Mouse (Mus musculus): ENCODE data around the gene Hid1.

DNA sequence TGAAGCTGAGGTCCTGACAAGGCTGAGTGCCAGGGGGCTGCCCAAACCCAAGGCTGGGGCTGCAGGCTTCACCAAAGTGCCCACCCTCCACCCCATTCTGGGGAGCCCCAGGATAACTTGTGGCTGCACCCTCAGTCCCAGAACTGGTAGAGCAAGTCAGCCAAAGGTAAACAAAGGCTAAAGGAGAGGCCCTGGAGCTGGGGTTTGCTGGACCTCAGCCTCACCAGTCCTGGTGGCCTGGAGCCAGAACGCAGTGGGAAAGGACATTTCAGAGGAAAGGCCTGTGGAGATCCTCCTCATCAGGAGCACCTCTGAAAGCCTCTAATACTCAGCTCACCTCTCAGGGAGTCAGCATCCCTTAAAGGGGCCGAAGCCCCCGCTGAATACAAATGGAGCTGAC, 3.4 kb downstream of the Hid1 start:
- TF ChIP-seq EP300 (IDR thresholded peaks at IDR 0.05; ENCODE audit: low read depth) (no peak), CTCF (IDR thresholded peaks at IDR 0.05; ENCODE audit: low read depth) (no peak)

Measured in liver, postnatal 0 days (tissue).